Mouse (Mus musculus): ENCODE results near the gene Clrn2. TPM values are rescaled to one million over a fixed set of nuclear protein-coding genes. Genes with fewer than 3 reads are reported as not detected.

Clrn2 gene
- polyA plus RNA-seq, 1 experiment from 2014 or later = 0.18 TPM

DNA sequence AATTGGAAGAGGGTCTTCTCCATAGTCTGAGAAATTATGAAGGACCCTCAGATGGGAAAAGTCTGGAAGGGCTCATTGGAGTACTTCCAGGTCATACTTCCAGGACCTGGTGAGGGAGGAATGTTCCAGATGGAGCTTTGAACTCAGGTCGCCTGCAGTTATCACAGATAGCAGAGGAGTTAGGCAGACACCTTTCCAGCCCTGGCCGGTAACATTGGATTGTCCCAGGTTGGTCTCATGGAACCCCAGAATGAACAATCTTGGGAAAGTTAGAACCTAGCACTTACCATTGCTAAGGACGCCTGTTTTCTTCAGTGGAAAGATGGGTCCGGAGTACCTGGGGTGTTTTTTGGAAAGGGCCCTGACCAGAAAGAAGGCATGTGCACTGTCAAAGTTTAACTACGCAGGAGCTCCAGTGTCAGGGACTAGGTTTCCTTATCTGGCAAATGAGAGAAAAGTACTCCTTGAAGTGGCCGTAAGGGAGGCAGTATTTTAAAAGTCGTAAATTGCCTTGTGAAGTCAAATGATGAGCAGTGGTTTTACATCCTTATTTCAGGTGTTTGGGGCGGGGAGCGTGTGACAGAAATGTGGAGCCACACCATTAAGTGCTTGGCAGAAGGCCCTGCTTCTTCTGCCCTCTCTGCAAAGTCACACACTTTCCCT is 40.7 kb downstream of the Clrn2 start:
- no peaks in the 10 kb centered on the region for H3K9me3 ChIP-seq
- H3K4me3 ChIP-seq = peak overlapping the region; percentile 82
- H3K27ac ChIP-seq = no peak overlapping the region
- no peaks in the 10 kb centered on the region for H3K27me3 ChIP-seq (replicated peaks)
- H3K4me2 ChIP-seq = peak overlapping the region; percentile 80
- peak overlapping the region; percentile 64 for H3K9ac ChIP-seq
- H3K36me3 ChIP-seq (replicated peaks) = no peaks in the 10 kb centered on the region
- 71% methylated on average over 9 of the region's 9 CpGs for WGBS
- peaks cover 16% of the 10 kb centered on the region for H3K4me1 ChIP-seq
- no peak; the same call in 1 of the 2 replicates for ATAC-seq (replicated peaks)

- Histone ChIP-seq H3K9me3 (no peaks in the 10 kb centered on the region), H3K4me1 (peaks cover 16% of the 10 kb centered on the region), H3K4me2 (no peak overlapping the region), H3K27me3 (replicated peaks) (no peaks in the 10 kb centered on the region), H3K27ac (no peak overlapping the region), H3K36me3 (replicated peaks) (no peaks in the 10 kb centered on the region), H3K4me3 (no peak overlapping the region), H3K9ac (no peak overlapping the region)
- 85% methylated on average over 3 of the region's 3 CpGs for WGBS
- no peak for ATAC-seq (replicated peaks)
Measured at GRCm38 (mm10) chr5:45495429-45495975, 42.0 kb downstream of the Clrn2 start.

- Histone ChIP-seq H3K4me1 (peaks cover 16% of the 10 kb centered on the region), H3K36me3 (replicated peaks) (no peaks in the 10 kb centered on the region), H3K9me3 (no peaks in the 10 kb centered on the region), H3K27me3 (replicated peaks) (no peaks in the 10 kb centered on the region), H3K4me3 (no peak overlapping the region), H3K9ac (no peak overlapping the region), H3K4me2 (no peak overlapping the region), H3K27ac (no peak overlapping the region)
- ATAC-seq (replicated peaks) = no peak
Measured at GRCm38 (mm10) chr5:45496042-45496441, 42.5 kb downstream of the Clrn2 start.

GRCm38 (mm10) chr5:45496479-45496878 is 42.9 kb downstream of the Clrn2 start:
- no peak overlapping the region for H3K4me2 ChIP-seq
- no peaks in the 10 kb centered on the region for H3K36me3 ChIP-seq (replicated peaks)
- no peak overlapping the region for H3K9ac ChIP-seq
- peaks cover 16% of the 10 kb centered on the region for H3K4me1 ChIP-seq
- H3K4me3 ChIP-seq = no peak overlapping the region
- no peaks in the 10 kb centered on the region for H3K9me3 ChIP-seq
- no peak overlapping the region for H3K27ac ChIP-seq
- ATAC-seq (replicated peaks) = no peak
- 91% methylated on average over 4 of the region's 4 CpGs for WGBS
- no peaks in the 10 kb centered on the region for H3K27me3 ChIP-seq (replicated peaks)

GRCm38 (mm10) chr5:45496930-45497550 is 43.5 kb downstream of the Clrn2 start:
- H3K4me1 ChIP-seq = peaks cover 16% of the 10 kb centered on the region
- H3K27me3 ChIP-seq (replicated peaks) = no peaks in the 10 kb centered on the region
- H3K4me3 ChIP-seq = no peak overlapping the region
- no peaks in the 10 kb centered on the region for H3K9me3 ChIP-seq
- WGBS = 93% methylated on average over 12 of the region's 12 CpGs
- no peak overlapping the region for H3K4me2 ChIP-seq
- no peak overlapping the region for H3K9ac ChIP-seq
- ATAC-seq (replicated peaks) = no peak
- H3K27ac ChIP-seq = no peak overlapping the region
- no peaks in the 10 kb centered on the region for H3K36me3 ChIP-seq (replicated peaks)

DNA sequence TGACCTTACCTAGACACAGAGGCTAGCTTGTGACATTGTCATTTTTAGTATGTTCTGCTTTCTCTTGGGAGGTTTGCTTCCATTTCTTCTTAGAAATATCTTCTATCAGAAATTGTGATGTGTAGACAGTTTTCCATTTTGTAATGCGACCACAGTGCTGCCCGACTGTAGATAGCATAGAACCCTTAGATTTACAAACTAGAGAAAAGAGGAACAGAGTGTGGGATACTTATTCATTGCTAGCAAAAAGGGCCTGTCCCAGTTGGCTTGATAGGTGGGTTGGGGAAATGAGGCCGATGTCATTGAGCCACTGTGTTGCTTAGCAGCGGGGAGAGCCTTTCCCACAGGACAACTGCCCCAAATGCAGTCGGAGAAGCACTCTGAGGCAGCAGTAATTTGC is 44.0 kb downstream of the Clrn2 start:
- Histone ChIP-seq H3K4me1 (peaks cover 14% of the 10 kb centered on the region), H3K36me3 (replicated peaks) (no peaks in the 10 kb centered on the region)
- 91% methylated on average over 5 of the region's 5 CpGs for WGBS

DNA sequence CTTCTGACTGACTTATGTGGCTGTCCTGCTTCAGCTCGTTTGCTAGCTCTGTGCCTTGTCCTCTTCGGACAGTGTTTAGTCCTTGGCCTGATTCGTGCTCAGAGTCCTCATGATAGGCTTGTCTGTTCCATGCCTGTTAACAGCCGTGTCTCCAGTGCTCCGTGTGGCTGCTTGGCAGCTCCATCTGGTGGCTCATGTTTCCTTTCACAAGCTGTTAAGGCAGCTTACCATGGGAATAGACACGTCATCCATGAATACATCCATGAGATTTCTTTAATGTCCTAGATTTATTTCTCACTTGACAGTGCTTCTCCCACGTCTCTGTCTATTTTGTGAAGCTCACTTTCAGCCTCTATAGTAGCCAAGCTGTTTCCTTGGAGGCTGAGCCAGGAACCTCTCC is 56.5 kb downstream of the Clrn2 start:
- no peak for ATAC-seq (replicated peaks)
- Histone ChIP-seq H3K4me2 (no peak overlapping the region), H3K9me3 (no peaks in the 10 kb centered on the region), H3K36me3 (replicated peaks) (peaks cover 19% of the 10 kb centered on the region), H3K4me1 (no peaks in the 10 kb centered on the region), H3K9ac (no peak overlapping the region), H3K27ac (no peak overlapping the region), H3K27me3 (replicated peaks) (no peaks in the 10 kb centered on the region), H3K4me3 (no peak overlapping the region)
- WGBS = 82% methylated on average over 7 of the region's 7 CpGs

More for the DNA sequence above, 44.0 kb downstream of the Clrn2 start:
- Histone ChIP-seq H3K4me2 (no peak overlapping the region), H3K9ac (no peak overlapping the region), H3K4me3 (no peak overlapping the region), H3K27me3 (replicated peaks) (no peaks in the 10 kb centered on the region), H3K27ac (no peak overlapping the region), H3K9me3 (no peaks in the 10 kb centered on the region)
- no peak for ATAC-seq (replicated peaks)

GRCm38 (mm10) chr5:45512908-45513307 is 59.4 kb downstream of the Clrn2 start:
- H3K27me3 ChIP-seq (replicated peaks) = no peaks in the 10 kb centered on the region
- no peak overlapping the region for H3K27ac ChIP-seq
- WGBS = 90% methylated on average over 6 of the region's 6 CpGs
- H3K9me3 ChIP-seq = no peaks in the 10 kb centered on the region
- no peaks in the 10 kb centered on the region for H3K4me1 ChIP-seq
- no peak overlapping the region for H3K4me2 ChIP-seq
- no peak overlapping the region for H3K9ac ChIP-seq
- H3K4me3 ChIP-seq = no peak overlapping the region
- ATAC-seq (replicated peaks) = no peak
- H3K36me3 ChIP-seq (replicated peaks) = 0 out of 2 replicates have a peak, but pooled peaks cover under 1% of the 10 kb centered on the region

DNA sequence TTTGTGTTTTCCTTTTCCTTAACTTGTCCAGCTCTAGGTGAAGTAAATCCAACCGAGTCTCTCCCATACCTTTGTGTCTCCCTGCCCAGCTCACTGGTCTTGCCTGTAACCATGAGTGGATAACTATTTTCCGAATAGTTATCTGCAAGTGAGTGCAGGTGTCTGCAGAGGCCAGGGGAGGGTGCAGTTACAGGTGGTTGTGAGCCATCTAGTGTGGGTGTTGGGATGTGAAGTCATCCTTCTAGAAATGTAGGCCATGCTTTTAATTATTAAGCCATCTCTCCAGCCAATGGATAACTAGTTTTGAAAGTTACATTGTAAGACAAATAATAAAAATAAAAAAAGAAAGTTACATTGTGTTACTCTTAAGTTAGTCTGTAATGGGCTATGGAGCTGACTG is 60.0 kb downstream of the Clrn2 start:
- Histone ChIP-seq H3K36me3 (replicated peaks) (no peaks in the 10 kb centered on the region), H3K27ac (no peak overlapping the region), H3K9ac (no peak overlapping the region), H3K27me3 (replicated peaks) (no peaks in the 10 kb centered on the region), H3K9me3 (no peaks in the 10 kb centered on the region), H3K4me3 (no peak overlapping the region), H3K4me1 (no peaks in the 10 kb centered on the region), H3K4me2 (no peak overlapping the region)
- WGBS = 88% methylated on average over 2 of the region's 2 CpGs
- ATAC-seq (replicated peaks) = no peak

Other genes with a start within 250 kb of the Clrn2 start
- gene Qdpr, start 3.5 kb upstream of the Clrn2 start, polyA plus RNA-seq (2015; fragmentation: Nextera tagmentation; extraction: Ambion mirVana) = 110 and 132 TPM in 2 replicates
- gene Lap3, start 39.6 kb downstream of the Clrn2 start, polyA plus RNA-seq (2015; fragmentation: Nextera tagmentation; extraction: Ambion mirVana) = 28.7 and 29.9 TPM in 2 replicates
- gene Med28, start 66.5 kb downstream of the Clrn2 start, polyA plus RNA-seq (2015; fragmentation: Nextera tagmentation; extraction: Ambion mirVana) = 251 and 261 TPM in 2 replicates
- gene Fam184b, start 185.9 kb downstream of the Clrn2 start, polyA plus RNA-seq (2015; fragmentation: Nextera tagmentation; extraction: Ambion mirVana) = 5.7 and 6.1 TPM in 2 replicates
- gene Ncapg, start 216.2 kb downstream of the Clrn2 start, polyA plus RNA-seq (2015; fragmentation: Nextera tagmentation; extraction: Ambion mirVana) = 6.8 and 7.4 TPM in 2 replicates